In the genomic region with DNA sequence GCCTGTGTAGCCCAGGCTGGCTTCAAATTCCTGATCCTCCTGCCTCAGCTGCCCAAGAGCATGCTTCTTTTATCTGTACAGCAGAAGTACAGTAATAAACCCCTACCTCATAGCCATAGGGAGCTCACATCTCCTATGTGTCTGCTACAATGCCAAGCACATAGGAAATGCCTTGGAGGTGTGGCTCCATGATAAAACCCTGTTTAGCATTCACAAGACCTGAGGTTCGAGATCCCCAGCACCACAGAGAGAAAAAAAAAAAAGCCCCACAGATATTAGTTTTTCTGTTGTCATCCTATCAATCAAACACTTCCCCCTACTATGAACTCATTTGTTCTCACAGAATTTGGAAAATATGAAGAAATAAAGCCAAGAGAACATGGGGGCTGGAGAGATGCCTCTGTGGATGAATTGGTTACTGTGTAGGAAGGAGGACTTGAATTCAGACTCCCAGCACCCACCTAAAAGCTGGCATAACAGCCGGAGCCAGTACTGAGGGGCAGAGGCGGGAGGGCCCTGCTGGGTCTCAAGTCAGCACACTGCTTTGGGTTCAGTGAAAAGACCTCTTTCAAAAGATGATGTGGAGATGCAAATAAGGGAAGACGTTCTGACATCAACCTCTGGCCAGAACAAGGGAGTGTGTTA, we compare ENCODE assay signal across 1 mouse cellular context.
TF ChIP-seq lines count a peak whose summit lies in the region.

No protein-coding gene starts in this region.

TF ChIP-seq in MEL, 35 proteins besides CTCF, POLR2A, EP300 and RAD21 (continued from another document):
- TF ChIP-seq TCF12 (IDR thresholded peaks at IDR 0.05; ENCODE audit: low read depth, low read length) (peak; percentile 42), NRF1 (IDR thresholded peaks at IDR 0.05; ENCODE audit: insufficient read depth, low read depth, low read length, poor library complexity, severe bottlenecking) (no peak), ZKSCAN1 (IDR thresholded peaks at IDR 0.05; ENCODE audit: low read depth, low read length) (0 out of 2 replicates have a peak, but pooled peaks have one; percentile 29), MYB (IDR thresholded peaks at IDR 0.05; ENCODE audit: low read depth, low read length) (no peak), MEF2A (IDR thresholded peaks at IDR 0.05; ENCODE audit: extremely low read depth, insufficient replicate concordance, low read depth, low read length, poor library complexity, severe bottlenecking) (no peak), MXI1 (IDR thresholded peaks at IDR 0.05; ENCODE audit: low read depth, low read length) (no peak; the same call in 1 of the 2 replicates), ZMIZ1 (IDR thresholded peaks at IDR 0.05; ENCODE audit: low read depth, low read length) (no peak), USF2 (IDR thresholded peaks at IDR 0.05; ENCODE audit: borderline replicate concordance in 1 of 2, insufficient read depth in 1 of 2, low read depth in 1 of 2, low read length in 2 of 2) (no peak), NELFE (IDR thresholded peaks at IDR 0.05; ENCODE audit: low read depth, low read length) (no peak)
